ENCODE assay signal across 19 mouse cellular contexts in genomic region chr15:85631591-85631990, GRCm38 (mm10). TPM values are rescaled to one million over a fixed set of nuclear protein-coding genes. Genes with fewer than 3 reads are reported as not detected.
"Had no signal": no experiment of that assay in that cellular context is flagged by ENCODE, and none has a peak within 500 bp of the region (broad histone marks: within the 10 kb centered on the region; RNA-seq: fewer than 3 reads in every experiment).

No protein-coding gene starts in this region.

- H3K27ac ChIP-seq: layer of hippocampus, adult 2 months; liver, embryonic 14.5 days; macrophage; stomach, postnatal 0 days had no signal

- DNase-seq: kidney, adult 8-10 months; kidney, postnatal 10 days; layer of hippocampus, adult 9-11 months; liver, postnatal 0 days; lung, embryonic 14.5 days; right cerebral cortex, adult 18-20 months; right cerebral cortex, postnatal 14 days; right cerebral cortex, postnatal 4 days; thymus, adult 2 months; thymus, postnatal 14 days; thymus, postnatal 4 days had no signal

- ATAC-seq: intestine, postnatal 0 days; liver, postnatal 0 days; lung, postnatal 0 days; midbrain, embryonic 16.5 days had no signal

- H3K4me3 ChIP-seq: layer of hippocampus, adult 2 months had no signal

- H3K9ac ChIP-seq: liver, embryonic 14.5 days; liver, postnatal 0 days; lung, embryonic 14.5 days had no signal

- H3K4me2 ChIP-seq: liver, embryonic 11.5 days; lung, embryonic 14.5 days had no signal

RNA-seq across cellular contexts. Expression of gene Wnt7b, which starts 49.3 kb away (rescaled TPM):
- polyA plus RNA-seq: macrophage had no signal
